Mouse (Mus musculus): Measurements from ENCODE around the gene Dnajc30.
"Not testable (repeated sequence)": the region's sequence is repeated elsewhere in the genome, so short reads cannot be mapped to it uniquely, and the experiment has no call there.

Gene Dnajc30

DNA sequence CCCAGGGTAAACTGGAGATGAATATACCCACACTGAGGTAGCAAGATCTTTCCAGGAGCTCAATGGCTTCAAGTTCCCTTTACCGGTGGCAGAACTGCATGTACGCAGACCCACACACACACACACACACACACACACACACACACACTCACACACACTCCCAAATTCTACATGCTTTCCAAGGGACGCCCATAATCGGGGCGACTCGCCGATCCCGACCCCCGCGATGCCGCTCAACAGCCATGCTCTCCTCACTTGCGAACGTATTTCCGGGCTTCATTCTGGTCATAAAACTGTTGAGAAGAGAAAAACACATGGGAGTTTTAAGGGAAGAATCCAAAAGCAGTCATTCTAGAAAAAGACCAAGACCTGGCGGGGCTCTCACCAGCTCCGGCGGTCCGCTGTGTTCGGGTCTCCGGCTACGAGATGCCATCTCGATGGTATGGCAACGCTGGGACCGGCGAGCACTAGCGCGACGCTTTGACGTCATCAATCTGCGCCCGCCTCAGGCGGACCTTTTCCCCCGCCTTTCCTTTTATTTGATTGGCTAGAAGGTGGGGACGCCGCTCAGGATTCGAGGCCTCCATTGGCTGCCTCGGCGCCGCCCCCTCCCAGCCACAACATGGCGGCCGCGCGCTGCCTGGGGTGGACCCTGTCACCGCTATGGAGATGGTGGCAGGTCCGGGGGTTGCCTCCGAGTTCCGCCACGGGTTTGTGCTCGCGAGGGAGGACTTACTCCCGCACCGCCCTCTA, at the start of gene Dnajc30:
Gene Dnajc30, plus strand, starts transcription at position 574 of the 753 bp plus-strand sequence.
- peak; percentile 98 for DNase-seq

DNA sequence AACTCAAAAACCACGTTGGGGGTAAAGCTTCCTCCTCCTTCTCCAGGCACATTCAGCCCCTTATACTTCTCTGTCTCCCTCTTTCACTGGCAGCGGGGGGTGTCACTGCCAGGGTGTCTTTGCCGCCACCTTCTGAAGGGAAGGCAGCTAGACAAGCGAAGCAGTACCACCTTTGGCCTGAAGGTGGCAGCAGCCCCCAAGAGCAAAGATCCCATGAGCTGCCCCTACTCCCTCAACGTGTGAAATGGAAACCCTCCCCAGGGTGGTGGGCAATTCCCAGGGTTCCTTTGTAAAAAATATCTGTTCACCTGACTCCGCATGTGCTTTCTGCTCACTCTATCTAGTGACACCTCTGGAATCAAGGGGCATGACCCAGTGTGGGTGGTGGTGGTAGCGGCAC, 48.5 kb upstream of the Dnajc30 start:
- DNase-seq: peak; percentile 90

DNA sequence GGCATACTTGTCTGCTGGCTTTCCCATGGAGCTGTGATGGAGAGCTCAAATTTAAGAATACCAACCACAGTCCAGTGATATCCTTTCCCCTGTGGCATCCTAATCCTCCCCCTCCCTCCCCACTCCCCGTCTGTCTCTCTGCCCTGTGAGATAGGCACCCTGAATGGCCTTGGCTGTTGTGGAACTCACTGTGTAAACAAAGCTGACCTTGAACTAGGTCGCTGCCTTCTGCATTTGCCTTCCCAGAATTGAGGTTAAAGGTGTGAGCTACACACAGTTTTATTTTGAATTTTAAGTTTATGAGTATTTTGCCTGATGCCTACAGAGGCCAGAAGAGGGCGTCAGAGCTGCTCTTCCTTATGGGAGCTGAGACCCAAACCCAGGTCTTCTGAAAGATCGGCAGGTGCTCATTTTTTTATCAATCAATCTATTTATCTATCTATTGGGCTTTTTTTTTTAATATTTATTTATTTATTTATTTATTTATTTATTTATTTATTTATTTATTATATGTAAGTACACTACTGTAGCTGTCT, 47.7 kb upstream of the Dnajc30 start:
- no peak for DNase-seq

DNA sequence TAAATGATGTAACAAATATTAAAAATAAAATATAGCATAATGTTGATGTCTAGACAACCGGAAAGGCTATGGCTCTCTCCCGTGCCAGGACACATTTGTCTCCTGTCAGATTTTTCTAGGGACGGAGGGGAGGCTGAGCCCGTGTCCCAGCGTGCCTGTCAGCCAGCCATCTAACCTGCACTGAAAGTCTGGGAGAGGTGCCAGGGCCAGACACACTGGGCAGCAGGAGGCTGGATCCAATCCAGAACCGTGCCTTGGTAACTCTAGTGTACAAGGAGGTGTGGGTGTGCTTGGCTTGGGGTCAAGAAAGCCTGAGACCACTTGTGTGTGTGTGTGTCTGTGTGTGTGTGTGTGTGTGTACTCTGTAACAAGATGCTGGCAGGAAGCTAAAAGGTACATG, 42.2 kb upstream of the Dnajc30 start:
- peak; percentile 89 for DNase-seq

DNA sequence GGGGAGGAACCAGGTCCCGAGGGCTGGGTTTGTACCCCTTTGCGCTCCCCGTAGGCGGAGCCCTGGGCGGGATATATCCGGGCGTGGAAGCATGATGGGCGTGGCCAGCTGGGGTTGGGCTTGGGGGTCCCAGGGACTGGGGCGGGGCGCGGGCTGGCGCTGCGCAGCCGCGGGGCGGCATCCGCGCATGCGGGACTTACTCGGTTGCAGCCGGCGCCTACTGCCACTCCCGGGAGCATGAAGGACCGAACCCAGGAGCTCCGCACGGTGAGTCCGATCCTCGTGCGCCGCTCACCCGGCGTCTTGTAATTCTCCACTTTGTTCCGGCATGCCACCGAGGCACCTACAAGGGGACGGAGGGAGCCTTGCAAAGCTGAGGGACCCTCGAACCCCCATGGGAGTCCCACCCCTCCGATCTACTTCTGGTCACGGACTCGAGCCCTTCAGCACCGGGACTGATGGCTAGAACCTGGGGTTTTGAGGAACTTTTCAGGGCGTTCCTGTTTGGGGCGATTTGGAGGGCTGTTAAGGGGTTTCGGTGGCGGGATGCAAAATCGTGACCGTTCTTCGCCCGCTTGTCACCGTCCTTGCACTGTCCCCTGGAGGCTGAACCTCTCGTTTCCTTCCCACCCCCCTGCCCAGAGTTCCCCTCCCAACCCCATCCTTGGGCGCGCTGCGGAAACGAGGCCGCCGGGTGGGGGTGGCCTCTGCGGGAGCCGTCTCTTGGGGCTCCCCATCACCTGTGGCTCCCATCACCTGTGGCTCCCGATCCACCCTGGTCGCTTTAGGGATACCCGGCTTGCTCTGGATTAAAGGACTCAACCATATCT, 40.4 kb upstream of the Dnajc30 start, which contains the start of gene Stx1a:
Gene Stx1a, plus strand, starts transcription at position 139 of the 830 bp plus-strand sequence.
- DNase-seq: peak; percentile 96

DNA sequence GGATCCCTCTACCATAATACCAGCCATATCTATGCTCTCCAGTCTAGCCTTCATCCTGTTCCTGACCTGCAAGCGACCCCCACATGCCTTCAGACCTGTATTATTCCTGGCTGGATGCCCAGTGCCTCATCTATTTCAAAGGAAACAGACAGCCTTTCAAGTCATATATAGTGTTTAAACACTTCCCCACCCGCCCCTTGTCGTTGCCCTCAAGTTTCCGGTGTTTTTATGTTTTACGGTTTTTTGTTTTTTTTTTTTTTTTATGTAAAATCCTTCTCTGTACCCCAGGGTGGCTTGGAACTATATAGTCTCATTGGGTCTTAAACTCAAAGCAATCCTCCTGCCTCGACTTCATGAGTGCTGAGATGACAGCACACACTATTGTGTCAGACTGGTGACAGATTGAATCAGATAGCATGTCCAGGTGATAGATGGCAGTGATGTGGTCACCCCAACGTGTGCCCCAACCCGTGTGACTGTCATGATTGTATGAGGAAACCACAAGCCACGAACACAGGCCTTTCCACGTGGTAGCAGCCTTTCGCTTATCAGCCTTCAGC, 39.3 kb upstream of the Dnajc30 start:
- peak; percentile 47 for DNase-seq

DNA sequence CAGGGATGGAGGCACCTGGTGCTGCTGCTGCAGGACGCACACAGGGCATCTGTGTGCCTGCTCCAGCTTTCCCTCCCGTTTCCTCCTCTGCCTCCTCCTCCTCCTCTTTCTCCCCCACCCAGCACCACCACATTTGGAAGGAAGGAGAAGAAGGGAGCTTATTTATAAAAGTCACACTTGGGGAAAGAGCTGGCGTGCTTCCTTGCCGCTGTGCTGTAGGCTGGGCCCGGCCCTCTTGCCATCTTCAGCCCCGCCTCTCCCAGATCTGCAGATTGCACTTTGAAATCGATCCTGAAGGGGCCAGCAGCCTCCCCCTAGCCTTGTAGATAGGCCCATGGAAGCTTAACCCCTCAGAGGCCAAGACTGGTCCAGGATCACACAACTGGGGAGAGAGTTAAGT, 38.1 kb upstream of the Dnajc30 start:
- peak; percentile 50 for DNase-seq

DNA sequence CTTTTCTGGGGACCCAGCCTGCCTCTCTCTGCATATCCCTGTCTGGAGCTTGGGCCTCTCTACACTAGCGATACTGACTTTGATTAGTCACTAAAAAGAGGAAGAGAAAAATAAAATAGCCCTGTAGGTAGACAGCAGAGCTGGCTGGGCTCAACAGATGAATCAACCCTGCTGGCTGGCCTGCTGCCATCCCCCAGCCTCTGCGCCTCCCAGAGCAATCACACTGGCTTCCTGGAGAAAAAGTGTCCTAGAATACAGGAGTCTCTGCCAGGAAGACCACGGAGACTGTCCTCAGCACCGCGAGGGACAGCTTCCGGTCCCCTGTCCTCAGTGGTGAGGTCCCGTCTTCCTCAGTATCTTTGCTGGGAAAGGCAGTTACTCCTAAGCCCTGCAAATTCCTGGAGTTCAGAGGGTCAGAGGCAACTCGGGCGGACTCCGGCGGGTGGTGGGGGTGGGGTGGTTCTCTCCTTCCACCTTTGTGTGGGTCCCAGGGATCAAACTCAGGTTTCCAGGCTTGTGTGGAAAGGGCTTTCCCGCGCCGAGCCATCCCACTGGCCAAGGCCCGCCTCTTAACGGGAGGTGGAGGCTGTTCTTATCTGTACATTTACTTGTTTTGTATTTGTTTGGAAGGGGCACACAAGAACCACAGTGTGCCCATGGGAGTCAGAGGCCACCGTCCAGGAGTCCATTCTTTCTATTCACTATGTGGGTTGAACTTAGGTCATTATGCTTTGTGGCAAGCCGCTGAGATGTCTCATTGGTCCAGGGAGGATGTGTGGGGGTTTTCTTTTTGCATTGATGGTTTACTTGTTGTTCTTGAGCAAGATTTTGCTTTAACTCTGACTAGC, 34.8 kb upstream of the Dnajc30 start:
- peak; percentile 62 for DNase-seq

DNA sequence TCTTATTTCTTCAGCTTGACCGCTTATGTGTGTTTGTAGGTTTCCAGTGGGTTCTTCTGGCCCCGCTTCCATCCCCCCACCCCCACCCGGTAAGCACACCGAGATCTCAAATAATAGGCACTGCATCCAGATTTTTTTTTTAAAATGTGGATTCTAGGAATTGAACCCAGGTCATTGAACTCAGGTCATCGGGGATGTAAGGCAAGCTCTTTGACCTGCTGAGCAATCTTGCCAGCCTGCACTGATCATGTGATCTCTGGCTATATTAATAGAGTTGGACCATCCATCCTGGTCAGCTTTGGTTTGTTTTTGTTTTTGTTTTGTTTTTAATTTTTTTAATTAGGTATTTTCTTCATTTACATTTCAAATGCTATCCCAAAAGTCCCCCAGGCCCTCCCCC, 31.4 kb upstream of the Dnajc30 start:
- no peak for DNase-seq

DNA sequence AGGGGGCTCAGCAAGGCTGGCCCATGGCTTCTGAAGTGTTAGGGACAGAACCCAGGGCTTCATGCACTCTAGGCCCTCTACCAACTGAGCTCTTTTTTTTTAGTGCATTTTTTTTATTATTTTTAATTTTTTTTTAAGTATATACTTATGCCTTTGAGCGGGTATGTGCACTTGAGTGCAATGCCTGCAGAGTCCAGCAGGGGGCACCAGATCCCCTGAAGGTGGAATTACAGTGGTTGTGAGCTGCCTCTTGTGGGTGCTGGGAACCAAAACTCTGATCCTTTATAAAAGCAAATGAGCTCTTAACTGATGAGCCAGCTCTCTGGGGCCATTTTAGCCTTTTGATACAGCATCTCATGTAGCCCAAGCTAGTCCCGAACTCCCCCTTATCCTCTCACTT, 29.4 kb upstream of the Dnajc30 start:
- no peak for DNase-seq

DNA sequence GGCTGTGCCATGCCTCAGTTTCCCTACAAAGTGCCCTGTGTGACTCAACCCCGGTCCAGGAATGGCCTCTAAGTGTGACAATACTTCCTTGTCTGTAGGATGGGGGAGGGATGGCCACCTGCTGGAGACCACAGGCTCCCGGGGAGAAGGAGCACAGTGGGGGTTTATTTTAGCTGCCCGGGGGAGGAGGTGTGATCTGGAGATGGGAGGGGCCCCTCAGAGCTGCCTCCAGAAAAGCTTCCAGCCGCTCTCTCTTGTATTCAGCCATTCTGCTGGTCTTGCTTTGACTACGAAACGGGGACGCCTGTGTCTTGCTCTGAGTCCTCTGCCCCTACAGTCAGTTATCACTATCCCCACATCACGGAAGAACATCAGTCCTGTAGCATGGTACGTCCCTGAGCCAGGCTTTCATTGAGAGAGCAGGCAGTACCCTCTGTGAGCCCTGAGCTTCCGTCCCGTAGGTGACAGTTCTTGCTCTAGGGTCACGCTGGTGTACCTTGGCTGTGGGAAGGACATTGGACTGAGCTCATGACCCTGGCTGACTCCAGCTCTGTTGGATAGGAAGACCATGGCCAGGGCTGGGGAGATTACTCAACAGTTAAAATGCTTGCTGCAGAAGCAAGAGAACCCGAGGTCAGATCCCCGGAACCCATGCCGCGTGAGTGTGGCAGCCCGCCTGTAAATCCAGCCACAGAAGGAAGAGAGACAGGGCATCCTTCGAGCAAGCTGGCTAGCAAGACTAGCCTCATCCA, 28.2 kb upstream of the Dnajc30 start:
- no peak for DNase-seq

DNA sequence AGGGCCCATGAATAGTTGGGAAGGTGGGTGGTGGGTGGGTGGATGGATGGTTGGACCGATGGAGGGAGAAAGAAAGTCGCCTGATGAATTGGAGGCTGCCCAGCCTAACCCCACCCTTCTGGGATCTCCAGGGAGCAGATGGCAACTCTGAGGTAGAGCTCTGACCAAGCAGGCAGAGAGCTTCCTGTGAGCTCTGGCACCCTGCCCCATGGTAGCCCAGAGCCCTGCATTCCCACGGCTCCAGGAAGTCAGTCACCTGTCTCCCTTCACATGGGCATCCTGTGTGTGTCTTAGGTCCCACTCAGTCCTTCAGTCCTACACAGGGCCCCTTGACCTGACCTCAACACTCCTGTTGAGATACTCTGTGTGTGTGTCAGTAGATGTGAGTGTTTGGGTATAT, 26.1 kb upstream of the Dnajc30 start:
- DNase-seq: no peak

DNA sequence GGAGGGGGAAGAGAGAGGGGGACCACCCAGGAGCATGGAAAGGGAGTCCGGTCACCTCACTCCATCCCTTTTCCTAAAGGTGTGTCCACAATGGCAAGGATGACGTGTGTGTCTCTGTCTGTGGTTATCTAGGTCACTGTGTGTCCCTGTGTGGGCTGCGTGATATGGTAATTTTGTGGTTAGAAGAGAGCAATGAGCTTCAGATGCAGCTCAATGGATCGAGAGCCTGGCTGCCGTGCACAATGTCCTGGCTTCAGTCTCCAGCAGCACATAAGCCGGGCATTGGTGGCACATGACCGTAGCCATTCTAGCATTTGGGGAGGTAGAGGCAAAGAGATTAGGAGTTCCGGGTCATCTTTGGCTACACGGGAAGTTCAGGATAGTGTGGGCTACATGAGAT, 24.5 kb upstream of the Dnajc30 start:
- no peak for DNase-seq

DNA sequence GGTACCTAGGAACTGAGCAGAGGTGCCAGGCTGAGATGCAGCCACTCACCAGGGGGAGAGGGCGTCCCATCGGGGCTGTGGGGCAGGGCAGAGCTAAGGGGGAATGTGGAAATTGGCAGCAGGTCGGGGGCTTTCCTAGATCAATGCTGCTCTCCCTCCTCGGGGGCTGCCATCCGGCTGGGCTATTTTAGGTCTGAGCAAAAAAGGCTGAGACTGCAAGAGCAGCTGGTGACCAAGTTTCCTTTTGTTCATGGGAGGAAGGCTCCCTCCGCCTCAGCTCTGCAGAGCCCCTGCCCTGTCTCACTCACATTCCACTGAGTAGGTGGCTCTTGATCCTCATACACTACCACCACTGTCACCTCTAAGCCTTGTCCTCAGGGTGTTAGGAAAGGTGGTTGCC, 23.9 kb upstream of the Dnajc30 start:
- no peak for DNase-seq

DNA sequence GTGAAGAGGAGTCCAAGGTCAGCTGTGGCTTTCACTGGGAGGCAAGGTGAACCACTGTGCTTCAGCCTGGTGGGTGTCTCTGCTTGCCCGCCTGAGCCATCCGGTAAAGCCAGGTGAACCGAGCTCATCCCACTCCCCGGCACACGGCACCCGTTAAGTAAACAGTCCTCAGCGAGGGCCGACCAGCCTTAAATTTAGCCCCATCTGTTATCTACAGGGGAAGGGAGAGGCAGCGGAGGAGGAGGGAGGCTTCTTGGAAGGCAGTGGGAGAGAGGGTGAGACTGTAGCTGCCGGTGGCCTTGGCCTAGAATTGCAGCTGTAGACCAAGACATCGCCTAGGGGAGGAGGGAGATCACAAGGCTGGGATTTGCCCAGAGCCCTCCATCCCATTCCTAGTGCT, 23.2 kb upstream of the Dnajc30 start:
- DNase-seq: no peak

DNA sequence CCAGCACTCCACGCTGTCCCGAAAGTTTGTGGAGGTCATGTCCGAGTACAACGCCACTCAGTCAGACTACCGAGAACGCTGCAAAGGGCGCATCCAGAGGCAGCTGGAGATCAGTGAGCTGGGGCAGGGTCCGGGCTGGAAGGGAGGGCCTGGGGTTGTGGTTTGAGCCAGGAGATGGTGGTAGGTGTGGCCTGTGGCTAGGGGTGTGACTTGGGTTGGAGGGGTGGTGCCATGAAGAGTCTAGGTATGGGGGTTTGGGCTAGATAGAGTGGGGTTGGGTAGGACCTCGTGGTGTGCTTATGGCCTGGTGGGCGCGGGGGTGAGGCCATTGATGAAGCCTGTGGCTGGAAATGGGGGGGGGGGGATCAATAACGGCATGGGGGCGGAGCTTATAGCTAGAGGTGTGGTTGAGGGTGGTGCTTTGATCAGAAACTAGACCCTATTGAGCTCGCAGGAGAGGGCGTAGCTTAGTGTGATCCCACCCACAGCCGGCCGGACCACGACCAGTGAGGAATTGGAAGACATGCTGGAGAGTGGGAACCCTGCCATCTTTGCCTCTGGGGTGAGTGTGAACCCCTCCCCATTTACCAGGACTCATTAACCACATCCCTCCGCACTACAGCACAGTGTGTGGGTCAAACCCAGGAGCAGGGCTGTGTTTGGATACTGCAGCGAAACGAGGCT, 21.8 kb upstream of the Dnajc30 start:
- no peak for DNase-seq

DNA sequence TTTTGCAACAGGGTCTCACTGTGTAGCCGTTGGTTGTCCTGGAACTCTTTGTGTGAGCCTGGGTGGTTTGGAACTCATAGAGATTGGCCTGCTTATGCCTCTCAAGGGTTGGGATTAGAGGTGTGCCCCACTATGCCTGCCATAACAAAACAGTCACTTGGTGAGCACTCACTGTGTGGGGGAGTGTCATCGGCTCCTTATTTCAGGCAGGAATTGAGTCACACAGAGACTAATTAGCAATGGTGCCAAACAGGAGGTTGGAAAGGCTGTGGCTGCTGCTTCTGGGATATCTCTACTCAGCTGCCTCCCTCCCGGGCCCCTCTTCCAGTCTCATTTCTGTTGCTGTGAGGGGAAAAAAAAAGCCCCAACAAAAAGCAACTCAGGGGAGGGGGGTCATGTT, 19.4 kb upstream of the Dnajc30 start:
- DNase-seq: no peak

DNA sequence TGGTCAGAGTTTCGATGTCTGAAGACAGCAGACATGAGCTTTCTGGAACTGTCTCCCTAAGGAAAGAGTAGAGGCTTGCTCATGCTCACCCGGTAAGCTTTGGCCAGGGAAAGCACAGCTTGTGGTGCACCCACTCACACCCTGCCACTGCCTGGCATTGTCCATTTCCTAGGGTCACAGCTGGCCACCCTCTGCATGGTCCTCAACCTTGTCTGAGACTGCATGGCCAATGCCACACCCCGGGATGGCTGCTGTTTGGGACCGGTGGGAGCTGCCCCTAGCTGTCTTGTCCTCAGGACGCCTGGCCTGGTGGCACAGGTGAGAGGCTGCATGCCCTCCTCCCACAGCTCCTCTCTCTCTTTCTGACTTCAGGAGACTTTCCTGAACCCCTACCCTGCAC, 15.5 kb upstream of the Dnajc30 start:
- no peak for DNase-seq

DNA sequence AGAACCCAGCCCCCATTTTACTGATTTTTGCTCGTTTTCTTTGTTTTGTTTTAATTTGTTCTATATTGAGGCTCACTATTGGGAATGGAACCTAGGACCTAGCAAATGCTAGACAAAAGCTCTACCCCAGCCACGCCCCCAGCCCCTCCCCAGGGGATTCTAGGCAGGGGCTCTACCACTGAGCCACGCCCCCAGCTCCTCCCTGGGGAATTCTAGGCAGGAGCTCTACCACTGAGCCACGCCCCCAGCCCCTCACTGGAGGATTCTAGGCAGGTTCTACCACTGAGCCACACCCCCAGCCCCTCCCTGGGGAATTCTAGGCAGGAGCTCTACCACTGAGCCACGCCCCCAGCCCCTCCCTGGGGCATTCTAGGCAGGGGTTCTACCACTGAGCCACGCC, 14.7 kb upstream of the Dnajc30 start:
- DNase-seq: not testable (repeated sequence)

DNA sequence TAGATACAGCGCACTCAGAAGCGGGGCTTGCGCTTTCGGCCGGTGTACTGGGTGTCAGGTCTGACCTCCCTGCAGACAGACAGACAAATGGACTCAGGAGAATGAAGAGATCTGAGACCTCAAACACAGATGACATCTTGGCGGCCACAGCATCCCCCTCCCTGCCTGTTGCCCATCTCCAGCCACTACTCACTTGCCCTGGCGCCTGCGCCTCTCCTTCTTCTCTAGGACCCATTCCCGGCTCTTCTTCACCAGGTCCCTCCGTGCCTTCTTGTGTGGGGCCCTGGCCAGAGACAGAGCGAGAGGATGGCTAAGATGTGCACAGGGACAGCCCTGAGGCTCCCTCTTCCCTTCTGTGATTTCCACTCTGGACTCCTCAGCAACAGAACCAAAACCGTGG, 10.6 kb upstream of the Dnajc30 start:
- no peak for DNase-seq

DNA sequence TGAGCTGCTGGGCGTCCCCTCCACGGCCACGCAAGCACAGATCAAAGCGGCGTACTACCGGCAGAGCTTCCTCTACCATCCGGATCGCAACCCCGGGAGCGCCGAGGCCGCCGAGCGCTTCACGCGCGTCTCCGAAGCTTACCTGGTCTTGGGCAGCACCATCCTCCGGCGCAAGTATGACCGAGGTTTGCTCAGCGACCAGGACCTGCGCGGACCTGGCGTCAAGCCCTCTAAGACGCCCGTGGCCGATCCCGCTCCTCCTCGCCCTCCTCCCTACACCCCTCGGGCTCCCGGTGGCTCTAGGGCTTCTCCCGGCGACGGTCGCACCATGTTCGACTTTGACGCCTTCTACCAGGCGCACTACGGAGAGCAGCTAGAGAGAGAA, 372 bp downstream of the Dnajc30 start:
- DNase-seq: no peak

Data from lung, postnatal 10 days (tissue).